Mouse (Mus musculus): ENCODE measurements around the gene Gm49322. TPM values are rescaled to one million over a fixed set of nuclear protein-coding genes. Genes with fewer than 3 reads are reported as not detected.

The Gm49322 gene
- polyA plus RNA-seq, 1 experiment from 2014 or later = 4.1 TPM

DNA sequence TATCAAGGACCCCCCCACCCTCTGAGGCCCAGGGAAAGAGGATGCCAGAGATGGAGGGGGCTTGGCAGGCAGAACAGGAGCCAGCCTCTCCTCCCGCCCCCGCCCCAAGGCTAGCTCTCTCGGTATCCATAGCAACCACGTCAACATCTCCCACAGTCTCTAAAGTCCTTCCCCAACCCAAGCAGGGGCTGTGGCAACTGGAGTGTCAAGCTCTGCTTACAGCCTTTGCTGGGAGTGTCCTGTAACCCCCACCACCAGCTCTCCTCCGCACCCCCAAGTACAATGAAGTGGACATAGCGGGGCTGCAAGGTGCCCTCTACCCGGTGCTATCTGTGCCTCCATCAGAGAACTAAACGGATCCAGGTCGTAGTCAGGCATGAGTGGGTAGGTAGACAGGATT is 31.9 kb upstream of the Gm49322 start:
- Histone ChIP-seq H3K4me2 (replicated peaks) (no peak overlapping the region), H3K4me1 (replicated peaks) (peaks cover 67% of the 10 kb centered on the region), H3K9me3 (no peaks in the 10 kb centered on the region), H3K9ac (no peak overlapping the region), H3K4me3 (replicated peaks) (no peak overlapping the region), H3K36me3 (no peaks in the 10 kb centered on the region), H3K27me3 (replicated peaks) (no peaks in the 10 kb centered on the region), H3K27ac (no peak overlapping the region)
- no peak for ATAC-seq
- WGBS = 49% methylated on average over 9 of the region's 9 CpGs

DNA sequence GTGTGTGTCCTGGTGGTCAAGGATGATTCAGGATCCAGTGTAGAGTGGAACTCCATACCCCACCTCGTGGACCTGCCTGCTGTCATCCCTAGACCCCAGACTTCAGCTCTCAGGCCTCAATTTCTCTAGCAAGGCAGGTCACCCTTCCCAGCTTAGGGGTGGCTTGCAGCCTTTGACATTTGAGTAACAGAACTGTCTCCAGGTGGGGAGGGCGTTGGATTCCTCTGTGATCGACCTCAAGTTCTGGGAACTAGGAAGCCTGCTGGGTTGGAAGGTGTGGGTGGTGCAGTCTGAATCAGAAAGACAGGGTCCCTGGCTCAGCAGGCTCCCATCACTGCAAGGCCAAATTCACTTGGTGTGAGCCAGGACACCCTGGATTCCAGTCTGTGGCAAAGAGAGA is 30.9 kb upstream of the Gm49322 start:
- no peaks in the 10 kb centered on the region for H3K27me3 ChIP-seq (replicated peaks)
- no peaks in the 10 kb centered on the region for H3K36me3 ChIP-seq
- 81% methylated on average over 3 of the region's 3 CpGs for WGBS
- no peak overlapping the region for H3K27ac ChIP-seq
- H3K9me3 ChIP-seq = no peaks in the 10 kb centered on the region
- H3K4me2 ChIP-seq (replicated peaks) = peak overlapping the region; percentile 94; the same call in 1 of the 2 replicates
- peak overlapping the region; percentile 72 for H3K9ac ChIP-seq
- no peak overlapping the region for H3K4me3 ChIP-seq (replicated peaks)
- no peak for ATAC-seq
- peaks cover 66% of the 10 kb centered on the region for H3K4me1 ChIP-seq (replicated peaks)

DNA sequence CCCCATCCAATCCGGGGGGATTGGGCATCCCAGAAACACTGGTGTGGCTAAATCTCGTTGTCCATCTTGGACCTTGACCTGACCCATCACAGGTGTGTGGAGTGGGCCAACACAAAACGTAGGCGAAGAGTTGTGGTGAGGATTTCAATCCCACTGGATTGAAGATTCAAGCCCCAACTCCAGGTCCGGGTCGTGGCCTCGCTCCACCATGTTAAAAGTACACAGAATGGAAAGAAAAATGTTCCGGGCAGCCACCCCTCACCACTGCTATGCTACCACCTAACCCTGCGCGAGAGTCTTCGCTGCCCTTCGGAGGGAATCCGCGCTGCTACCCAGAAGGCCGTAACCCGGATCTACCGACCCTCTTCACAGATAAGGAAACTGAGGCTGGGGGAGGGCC is 29.9 kb upstream of the Gm49322 start:
- H3K36me3 ChIP-seq = no peaks in the 10 kb centered on the region
- H3K9me3 ChIP-seq = no peaks in the 10 kb centered on the region
- H3K9ac ChIP-seq = peak overlapping the region; percentile 72
- peaks cover 56% of the 10 kb centered on the region for H3K4me1 ChIP-seq (replicated peaks)
- H3K4me2 ChIP-seq (replicated peaks) = peak overlapping the region; percentile 94
- no peaks in the 10 kb centered on the region for H3K27me3 ChIP-seq (replicated peaks)
- WGBS = 11% methylated on average over 17 of the region's 17 CpGs
- no peak for ATAC-seq
- H3K27ac ChIP-seq = no peak overlapping the region
- H3K4me3 ChIP-seq (replicated peaks) = peak overlapping the region; percentile 89

DNA sequence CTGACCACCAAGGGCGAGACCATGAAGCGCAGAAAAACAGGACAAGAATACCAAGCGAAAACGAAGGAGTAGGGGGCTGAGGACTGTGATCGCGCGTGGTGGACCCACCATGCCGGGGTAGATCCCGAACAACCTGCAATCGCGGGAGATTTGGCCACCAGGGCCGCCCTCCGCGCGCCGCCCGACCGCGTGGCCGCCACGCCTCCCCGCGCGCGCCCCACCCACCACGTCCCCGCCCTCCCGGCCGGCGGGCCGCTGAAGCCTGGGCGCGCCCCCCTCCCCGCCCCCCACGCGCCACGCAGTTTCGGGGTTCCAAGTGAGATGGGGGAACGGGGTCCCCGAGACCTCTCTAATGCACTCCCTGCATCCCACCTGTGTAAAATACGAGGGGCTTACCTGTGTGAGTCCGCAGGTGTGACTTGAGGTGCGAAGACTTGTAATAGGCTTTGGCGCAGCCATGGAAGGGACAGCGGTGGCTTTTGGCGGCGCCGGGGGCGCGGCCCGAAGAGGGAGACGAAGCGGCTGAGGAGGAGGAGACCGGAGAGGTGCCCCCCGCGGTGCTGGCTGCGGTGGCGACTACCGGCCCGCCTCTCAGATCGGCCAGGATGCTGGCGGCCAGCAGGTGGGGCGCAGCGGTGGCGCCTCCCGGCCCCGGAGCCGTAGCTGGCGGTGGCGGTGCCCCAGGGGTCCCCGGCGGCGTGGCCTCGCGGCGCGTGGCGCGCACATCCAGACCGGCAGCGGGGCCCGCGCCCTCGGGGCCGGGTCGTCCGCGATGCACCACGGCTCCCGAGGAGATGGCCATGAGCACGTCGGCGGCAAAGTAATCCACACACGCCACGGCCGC is 29.2 kb upstream of the Gm49322 start:
- Histone ChIP-seq H3K27ac (peak overlapping the region; percentile 93), H3K4me3 (replicated peaks) (peak overlapping the region; percentile 89), H3K4me1 (replicated peaks) (peaks cover 50% of the 10 kb centered on the region), H3K9me3 (no peaks in the 10 kb centered on the region), H3K4me2 (replicated peaks) (peak overlapping the region; percentile 94), H3K27me3 (replicated peaks) (no peaks in the 10 kb centered on the region), H3K9ac (peak overlapping the region; percentile 72), H3K36me3 (no peaks in the 10 kb centered on the region)
- peak; percentile 11 for ATAC-seq
- under 1% methylated on average over 88 of the region's 96 CpGs for WGBS

DNA sequence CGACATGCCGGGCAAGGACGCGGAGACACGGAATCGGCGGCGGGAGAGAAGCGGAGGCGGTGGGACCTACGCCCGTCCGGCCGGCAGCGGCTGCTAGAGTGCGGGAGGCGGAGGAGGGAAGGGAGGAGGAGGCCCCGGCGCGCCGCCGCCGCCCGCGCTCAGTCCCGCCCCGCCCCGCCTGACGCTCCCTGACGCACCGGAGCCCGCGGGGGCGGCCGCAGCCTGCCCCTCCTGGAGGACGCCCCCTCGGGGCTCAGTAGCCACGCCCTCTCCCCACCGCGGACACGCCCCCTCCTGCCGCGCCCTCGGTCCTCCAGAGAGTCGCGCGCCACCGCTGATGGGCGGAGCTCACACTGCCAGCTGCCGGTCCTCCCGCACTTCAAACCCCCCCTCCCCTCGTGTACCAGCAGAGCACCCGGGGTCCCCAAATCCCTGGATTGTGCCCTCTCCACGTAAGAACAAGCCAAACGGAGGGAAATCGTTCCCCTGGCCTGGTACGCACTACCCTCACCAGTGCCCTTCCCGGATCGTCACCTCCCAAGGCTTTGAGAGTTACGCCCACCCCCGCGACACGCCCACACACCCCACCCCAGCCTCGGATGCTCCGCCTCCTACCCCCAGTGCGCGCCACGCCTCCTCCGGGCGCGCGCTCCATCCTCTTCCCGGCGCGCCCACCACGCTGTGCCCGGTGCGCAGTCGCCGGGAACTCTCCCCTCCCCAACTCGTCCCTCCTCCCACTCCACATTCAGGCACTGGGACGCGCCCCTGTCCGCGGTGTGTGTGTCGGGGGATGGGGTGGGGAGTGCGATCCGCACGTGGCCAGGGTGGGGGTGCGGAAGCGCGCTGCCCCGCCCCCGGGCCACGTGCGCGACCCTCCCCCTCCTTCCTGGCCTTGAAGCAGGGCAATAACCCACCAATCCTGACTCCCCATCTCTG is 28.4 kb upstream of the Gm49322 start, which contains the start of gene Klf16:
Klf16 (minus strand) TSS at position 127 of the 936 bp plus-strand sequence.
- peak within 1 kb of the TSS; percentile 93 for H3K27ac ChIP-seq
- H3K4me2 ChIP-seq (replicated peaks) = peak within 1 kb of the TSS; percentile 94
- H3K9me3 ChIP-seq = no peaks in the 10 kb centered on the region
- peak within 1 kb of the TSS; percentile 89 for H3K4me3 ChIP-seq (replicated peaks)
- H3K36me3 ChIP-seq = no peaks in the 10 kb centered on the region
- under 1% methylated on average over 87 of the region's 97 CpGs for WGBS
- peak within 1 kb of the TSS; percentile 72 for H3K9ac ChIP-seq
- peaks cover 43% of the 10 kb centered on the region for H3K4me1 ChIP-seq (replicated peaks)
- peak; percentile 89 for ATAC-seq
- H3K27me3 ChIP-seq (replicated peaks) = no peaks in the 10 kb centered on the region

DNA sequence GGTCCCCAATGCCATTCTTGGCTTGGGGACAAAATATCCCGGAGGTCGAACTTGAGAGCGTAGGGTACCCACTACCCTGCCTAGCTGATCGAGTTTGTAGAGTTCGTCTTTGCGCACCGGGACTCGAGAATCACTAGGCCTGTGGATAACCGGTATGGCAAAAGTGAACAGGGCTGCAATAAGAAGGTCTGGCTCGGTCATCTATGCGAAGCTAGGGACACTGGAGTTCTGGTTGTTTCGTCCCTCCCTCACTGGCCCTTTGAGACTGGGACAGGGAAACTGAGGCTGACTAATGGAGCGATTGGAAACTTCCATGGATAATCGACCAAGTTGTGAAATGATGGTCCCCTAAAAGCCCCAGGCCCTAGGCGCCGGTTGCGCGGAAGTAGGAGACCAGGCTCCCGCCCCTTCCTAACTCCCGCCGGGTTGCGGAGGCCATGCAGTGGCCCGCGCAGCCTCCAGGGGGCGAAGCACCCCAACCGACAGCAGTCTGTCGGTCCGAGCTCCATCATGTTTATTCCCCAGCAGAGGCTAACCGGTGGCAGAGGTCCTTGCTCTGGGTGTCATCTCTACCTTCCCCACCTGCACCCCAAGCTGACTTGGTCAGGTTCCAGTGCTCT is 27.6 kb upstream of the Gm49322 start:
- ATAC-seq = peak; percentile 60
- Histone ChIP-seq H3K27ac (peak overlapping the region; percentile 93), H3K27me3 (replicated peaks) (no peaks in the 10 kb centered on the region), H3K4me2 (replicated peaks) (peak overlapping the region; percentile 94), H3K4me1 (replicated peaks) (peaks cover 37% of the 10 kb centered on the region), H3K9me3 (no peaks in the 10 kb centered on the region), H3K4me3 (replicated peaks) (peak overlapping the region; percentile 89), H3K9ac (peak overlapping the region; percentile 61), H3K36me3 (peaks cover 2% of the 10 kb centered on the region; the same call in 1 of the 2 replicates)
- WGBS = under 1% methylated on average over 29 of the region's 29 CpGs

DNA sequence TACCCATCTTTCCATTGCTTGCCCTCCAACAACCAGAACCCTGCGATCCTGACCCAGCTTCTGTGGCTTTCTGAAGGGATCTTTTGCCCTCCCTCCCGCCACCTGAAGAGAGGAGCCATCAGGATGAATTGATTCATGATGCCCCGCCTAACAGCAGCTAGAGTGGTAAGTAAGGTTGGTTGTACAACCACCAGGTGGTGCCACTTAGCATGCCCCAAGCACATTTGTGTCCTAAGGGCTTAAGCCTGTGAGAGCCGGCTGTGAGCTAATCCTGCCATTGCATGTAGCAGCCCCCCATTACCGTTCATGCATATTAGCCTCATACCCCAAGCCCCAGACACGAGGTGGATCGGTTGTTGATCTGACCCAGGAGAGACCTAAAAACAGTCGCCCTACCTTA is 26.9 kb upstream of the Gm49322 start:
- Histone ChIP-seq H3K4me2 (replicated peaks) (peak overlapping the region; percentile 94), H3K4me1 (replicated peaks) (peaks cover 32% of the 10 kb centered on the region), H3K27me3 (replicated peaks) (no peaks in the 10 kb centered on the region), H3K9me3 (no peaks in the 10 kb centered on the region), H3K9ac (peak overlapping the region; percentile 61; the same call in 1 of the 2 replicates), H3K27ac (peak overlapping the region; percentile 93), H3K4me3 (replicated peaks) (peak overlapping the region; percentile 89; the same call in 1 of the 2 replicates), H3K36me3 (peaks cover 9% of the 10 kb centered on the region; the same call in 1 of the 2 replicates)
- 0 out of 2 replicates have a peak, but pooled peaks have one; percentile 30 for ATAC-seq
- WGBS = 9% methylated on average over 8 of the region's 8 CpGs

DNA sequence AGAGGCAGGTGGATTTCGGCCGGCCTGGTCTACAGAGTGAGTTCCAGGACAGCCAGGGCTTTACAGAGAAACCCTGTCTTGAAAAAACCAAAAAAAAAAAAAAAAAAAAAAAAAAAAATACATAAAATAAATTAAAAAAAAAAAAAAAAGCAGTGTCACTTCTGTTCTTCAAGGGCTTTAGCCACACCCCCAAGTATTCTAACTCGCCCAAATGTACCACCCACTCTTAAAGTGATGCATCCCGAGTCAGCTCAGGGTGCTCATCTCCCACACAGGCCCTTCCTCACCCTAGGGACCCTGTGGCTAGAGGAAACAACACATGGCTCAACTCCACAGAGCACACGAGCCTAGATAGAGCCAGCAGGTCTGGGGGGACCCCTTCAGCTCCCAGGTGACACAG is 22.8 kb upstream of the Gm49322 start:
- no peak for ATAC-seq
- Histone ChIP-seq H3K27me3 (replicated peaks) (no peaks in the 10 kb centered on the region), H3K4me1 (replicated peaks) (peaks cover 32% of the 10 kb centered on the region), H3K9ac (no peak overlapping the region), H3K9me3 (no peaks in the 10 kb centered on the region), H3K27ac (no peak overlapping the region), H3K4me3 (replicated peaks) (no peak overlapping the region), H3K36me3 (peaks cover 16% of the 10 kb centered on the region), H3K4me2 (replicated peaks) (no peak overlapping the region)
- WGBS = 80% methylated on average over 5 of the region's 5 CpGs

DNA sequence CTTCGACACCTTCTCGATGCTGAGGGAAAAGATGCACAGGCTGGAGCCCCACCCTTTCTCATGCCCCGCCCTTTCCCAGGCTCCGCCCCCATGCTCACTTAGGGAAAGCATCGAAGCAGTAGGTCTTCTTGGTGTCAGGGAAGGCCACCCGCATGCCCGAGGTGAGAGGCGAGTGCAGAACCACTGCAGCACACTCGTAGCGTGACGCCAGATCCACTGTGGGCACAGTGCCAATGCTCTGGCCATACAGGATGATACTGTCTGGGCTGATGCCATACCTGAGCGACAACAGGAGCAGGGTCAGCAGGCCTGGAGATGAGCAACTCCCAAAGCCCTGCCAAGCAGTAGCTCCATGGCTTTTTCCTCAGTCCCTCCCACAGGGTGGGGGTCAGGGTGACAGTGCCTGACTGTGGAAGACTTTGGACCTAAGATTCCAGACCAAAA is 21.8 kb upstream of the Gm49322 start:
- 56% methylated on average over 12 of the region's 12 CpGs for WGBS
- 0 out of 2 replicates have a peak overlapping the region, but pooled peaks have one; percentile 5 for H3K4me2 ChIP-seq (replicated peaks)
- H3K9me3 ChIP-seq = no peaks in the 10 kb centered on the region
- peak overlapping the region; percentile 33; the same call in 1 of the 2 replicates for H3K27ac ChIP-seq
- H3K36me3 ChIP-seq = peaks cover 16% of the 10 kb centered on the region
- no peaks in the 10 kb centered on the region for H3K27me3 ChIP-seq (replicated peaks)
- peak overlapping the region; percentile 24; the same call in 1 of the 2 replicates for H3K9ac ChIP-seq
- no peak overlapping the region for H3K4me3 ChIP-seq (replicated peaks)
- H3K4me1 ChIP-seq (replicated peaks) = peaks cover 36% of the 10 kb centered on the region
- 0 out of 2 replicates have a peak, but pooled peaks have one; percentile 11 for ATAC-seq

DNA sequence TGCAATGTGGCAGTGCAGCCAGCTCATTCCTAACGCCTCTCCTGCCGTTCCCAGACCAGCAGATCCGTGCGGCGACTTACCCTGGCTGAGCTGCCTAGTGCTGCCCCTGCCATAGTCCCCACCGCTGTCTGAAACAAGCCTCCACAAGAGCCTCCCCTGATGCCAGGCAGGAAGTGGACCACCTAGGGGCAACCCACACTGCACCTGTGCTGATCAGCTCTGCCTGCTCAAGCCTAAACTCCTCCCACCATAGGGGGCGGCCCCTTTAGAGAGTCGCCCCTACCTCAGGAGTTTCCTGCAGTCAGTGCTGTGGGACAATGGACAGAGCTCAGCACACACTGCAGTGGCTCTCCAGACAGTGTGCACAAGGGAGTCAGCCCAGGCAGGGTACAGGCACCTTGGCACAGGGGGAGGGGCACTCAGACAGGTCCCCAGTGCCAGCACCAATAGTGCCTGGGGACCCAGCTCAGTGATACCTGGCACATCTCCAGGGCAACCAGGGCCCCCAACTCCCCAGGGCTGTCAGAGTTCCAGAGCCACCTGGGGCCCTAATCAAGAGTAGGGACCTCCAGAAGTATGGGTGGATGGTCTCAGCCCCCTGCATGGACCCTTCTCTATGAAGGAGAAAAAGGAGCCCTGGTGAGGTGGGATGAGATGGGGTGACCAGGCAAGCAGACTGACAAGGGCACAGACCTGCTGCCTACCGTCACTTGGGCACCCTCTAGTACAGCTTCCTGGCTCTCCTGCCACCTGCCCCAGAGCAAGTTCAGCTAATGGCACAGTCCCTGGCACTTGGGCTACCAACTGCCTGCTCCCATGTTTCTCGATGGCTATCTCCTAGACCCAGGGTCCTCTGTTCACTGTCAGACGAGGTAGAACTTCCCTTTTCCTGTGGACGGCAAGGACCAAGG is 20.9 kb upstream of the Gm49322 start:
- Histone ChIP-seq H3K36me3 (peaks cover 16% of the 10 kb centered on the region), H3K27me3 (replicated peaks) (no peaks in the 10 kb centered on the region), H3K9ac (peak overlapping the region; percentile 24; the same call in 1 of the 2 replicates), H3K4me3 (replicated peaks) (no peak overlapping the region), H3K9me3 (no peaks in the 10 kb centered on the region), H3K27ac (peak overlapping the region; percentile 33; the same call in 1 of the 2 replicates), H3K4me1 (replicated peaks) (peaks cover 36% of the 10 kb centered on the region), H3K4me2 (replicated peaks) (peak overlapping the region; percentile 29; the same call in 1 of the 2 replicates)
- 0 out of 2 replicates have a peak, but pooled peaks have one; percentile 4 for ATAC-seq
- WGBS = 74% methylated on average over 12 of the region's 12 CpGs

DNA sequence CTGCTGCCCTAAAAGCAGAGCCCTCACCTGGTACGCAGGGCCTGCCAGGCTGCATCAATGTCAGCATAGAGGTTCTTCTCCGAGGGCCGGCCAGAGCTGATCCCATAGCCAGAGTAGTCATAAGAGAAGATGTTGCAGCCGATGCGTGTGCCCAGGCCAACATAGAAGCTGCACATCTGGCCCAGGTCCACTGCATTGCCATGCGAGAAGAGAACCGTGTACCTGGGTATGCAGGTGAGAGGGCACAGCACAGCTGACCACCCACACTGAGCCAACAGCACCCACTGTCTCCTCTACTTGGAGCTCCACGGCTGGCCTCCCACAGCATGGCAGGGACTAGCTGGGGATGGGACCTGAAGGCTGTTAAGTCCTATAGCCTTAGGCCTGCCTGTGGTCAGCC is 20.2 kb upstream of the Gm49322 start:
- ATAC-seq = no peak
- no peak overlapping the region for H3K27ac ChIP-seq
- WGBS = 89% methylated on average over 8 of the region's 8 CpGs
- peaks cover 16% of the 10 kb centered on the region for H3K36me3 ChIP-seq
- peaks cover 36% of the 10 kb centered on the region for H3K4me1 ChIP-seq (replicated peaks)
- H3K27me3 ChIP-seq (replicated peaks) = no peaks in the 10 kb centered on the region
- peak overlapping the region; percentile 29 for H3K4me2 ChIP-seq (replicated peaks)
- H3K9me3 ChIP-seq = no peaks in the 10 kb centered on the region
- no peak overlapping the region for H3K4me3 ChIP-seq (replicated peaks)
- no peak overlapping the region for H3K9ac ChIP-seq

All from intestine, embryonic 15.5 days (tissue).